Mouse (Mus musculus): ENCODE results near the gene Wdr63. TPM values are rescaled to one million over a fixed set of nuclear protein-coding genes. Genes with fewer than 3 reads are reported as not detected.
A peak's percentile ranks its signal among the peaks of the same experiment; 100 is the strongest.

Wdr63 gene
- polyA plus RNA-seq, 1 experiment, result 1.4 TPM

- H3K4me1 ChIP-seq (ENCODE audit: control insufficient read depth, insufficient read depth, low read length), result peaks cover 8% of the 10 kb centered on the region
- no peak overlapping the region for H3K27ac ChIP-seq (ENCODE audit: insufficient read depth, low read length)
- TF ChIP-seq POLR2A (IDR thresholded peaks at IDR 0.05; ENCODE audit: low read depth, low read length) (no peak), CTCF (IDR thresholded peaks at IDR 0.05; ENCODE audit: borderline replicate concordance, insufficient read depth, low read length) (no peak)
- peak overlapping the region; percentile 31 for H3K4me3 ChIP-seq (ENCODE audit: insufficient read depth, low read length)
These were observed 42.1 kb upstream of the Wdr63 start for GRCm38 (mm10) chr3:146150058-146150400.

DNA sequence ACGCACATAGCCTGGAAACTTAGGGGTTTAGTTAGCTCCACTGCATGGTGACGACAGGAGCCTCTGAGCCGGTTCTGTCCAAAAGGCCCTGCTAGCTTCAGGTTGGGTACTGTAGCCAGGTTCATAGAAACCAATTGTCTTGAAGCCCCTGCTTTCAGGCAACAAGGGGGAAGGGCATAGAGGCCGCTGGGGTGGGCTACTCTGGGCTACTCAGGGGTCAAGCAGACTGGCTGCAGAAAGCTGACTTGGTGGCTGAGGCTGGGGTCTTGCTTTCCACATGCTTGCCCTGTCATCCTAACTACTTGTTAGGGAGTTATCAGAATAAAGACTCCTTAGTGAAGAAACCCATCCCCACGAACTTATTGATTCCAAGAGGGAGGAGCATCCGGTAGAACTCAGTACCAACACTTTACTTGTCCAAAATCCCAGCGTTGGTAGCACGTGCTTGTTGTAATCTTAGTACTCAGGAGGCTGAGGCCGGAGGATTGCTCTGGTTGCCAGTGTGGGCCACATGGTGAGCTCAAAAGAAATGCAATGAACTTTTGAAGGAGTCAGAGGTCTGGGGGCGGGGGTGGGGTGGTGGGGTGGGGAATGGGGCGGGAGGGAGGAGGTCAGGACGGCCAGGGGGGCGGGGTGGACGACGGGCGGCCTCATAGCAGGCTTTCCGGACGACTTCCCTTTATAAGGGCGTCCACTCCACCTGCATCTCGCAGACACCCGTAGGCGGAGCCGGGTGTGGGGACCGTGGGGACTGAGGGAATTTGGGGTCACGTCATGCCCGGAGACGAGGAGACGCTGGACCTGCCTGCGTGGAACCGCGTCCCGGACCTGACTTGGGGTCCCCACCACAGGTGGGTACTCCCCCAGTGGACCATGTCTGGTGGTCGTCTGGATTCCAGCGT, 41.5 kb upstream of the Wdr63 start, which contains the start of gene Mcoln2:
Gene Mcoln2 (plus strand): TSS at position 678 of the 902 bp plus-strand sequence.
- Histone ChIP-seq H3K4me3 (ENCODE audit: insufficient read depth, low read length) (peak within 1 kb of the TSS; percentile 31), H3K4me1 (ENCODE audit: control insufficient read depth, insufficient read depth, low read length) (peaks cover 8% of the 10 kb centered on the region), H3K27ac (ENCODE audit: insufficient read depth, low read length) (no peak within 1 kb of the TSS)
- TF ChIP-seq POLR2A (IDR thresholded peaks at IDR 0.05; ENCODE audit: low read depth, low read length) (no peak), CTCF (IDR thresholded peaks at IDR 0.05; ENCODE audit: borderline replicate concordance, insufficient read depth, low read length) (no peak)

DNA sequence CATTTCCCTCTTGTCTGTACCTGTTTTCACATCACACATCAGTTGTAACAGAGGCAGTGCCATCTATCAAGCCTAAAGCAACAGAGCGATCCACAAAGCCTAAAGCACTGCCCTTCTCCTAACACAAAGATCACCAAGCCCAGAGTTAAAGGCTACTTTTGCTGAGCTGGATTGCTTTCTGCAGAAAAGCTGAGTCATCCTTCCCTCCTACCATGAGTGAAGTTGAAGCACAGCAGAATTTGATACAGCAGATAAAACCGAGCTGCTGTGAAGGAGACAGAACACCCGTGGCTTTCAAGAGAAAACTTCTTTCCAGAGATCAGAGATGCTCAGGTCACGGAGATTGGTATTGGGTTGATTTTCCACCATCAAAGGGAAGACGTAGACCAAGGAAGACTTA, 38.2 kb upstream of the Wdr63 start:
- no peak for TF ChIP-seq CTCF (IDR thresholded peaks at IDR 0.05; ENCODE audit: borderline replicate concordance, insufficient read depth, low read length)
- TF ChIP-seq POLR2A (IDR thresholded peaks at IDR 0.05; ENCODE audit: low read depth, low read length), result no peak
- Histone ChIP-seq H3K27ac (ENCODE audit: insufficient read depth, low read length) (no peak overlapping the region), H3K4me3 (ENCODE audit: insufficient read depth, low read length) (no peak overlapping the region), H3K4me1 (ENCODE audit: control insufficient read depth, insufficient read depth, low read length) (peaks cover 6% of the 10 kb centered on the region)

GRCm38 (mm10) chr3:146145501-146145900, 37.6 kb upstream of the Wdr63 start:
- Histone ChIP-seq H3K27ac (ENCODE audit: insufficient read depth, low read length) (no peak overlapping the region), H3K4me3 (ENCODE audit: insufficient read depth, low read length) (no peak overlapping the region), H3K4me1 (ENCODE audit: control insufficient read depth, insufficient read depth, low read length) (peaks cover 6% of the 10 kb centered on the region)
- TF ChIP-seq POLR2A (IDR thresholded peaks at IDR 0.05; ENCODE audit: low read depth, low read length) (no peak), CTCF (IDR thresholded peaks at IDR 0.05; ENCODE audit: borderline replicate concordance, insufficient read depth, low read length) (no peak)

DNA sequence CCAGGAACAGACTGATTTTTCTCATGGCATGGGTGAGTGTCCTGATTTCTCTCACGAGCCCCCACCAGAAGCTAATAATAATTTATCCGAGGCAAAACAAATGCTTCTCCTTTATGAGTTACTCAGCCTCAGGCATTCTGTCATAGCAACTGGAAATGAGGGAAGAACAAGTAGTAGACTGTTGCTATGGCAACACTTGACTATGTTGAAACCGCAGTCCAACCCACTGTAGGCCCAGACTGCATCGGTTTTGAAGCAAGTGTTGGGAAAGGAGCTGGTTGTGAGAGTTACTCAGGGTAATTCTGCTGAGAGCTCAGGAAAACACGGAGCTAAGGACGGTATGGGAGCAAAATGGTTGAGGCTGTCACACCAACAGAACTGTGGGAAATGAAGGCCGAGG, 34.6 kb upstream of the Wdr63 start:
- TF ChIP-seq CTCF (IDR thresholded peaks at IDR 0.05; ENCODE audit: borderline replicate concordance, insufficient read depth, low read length), result no peak
- TF ChIP-seq POLR2A (IDR thresholded peaks at IDR 0.05; ENCODE audit: low read depth, low read length), result no peak
- H3K27ac ChIP-seq (ENCODE audit: insufficient read depth, low read length), result no peak overlapping the region
- no peak overlapping the region for H3K4me3 ChIP-seq (ENCODE audit: insufficient read depth, low read length)
- H3K4me1 ChIP-seq (ENCODE audit: control insufficient read depth, insufficient read depth, low read length), result peaks cover 6% of the 10 kb centered on the region

DNA sequence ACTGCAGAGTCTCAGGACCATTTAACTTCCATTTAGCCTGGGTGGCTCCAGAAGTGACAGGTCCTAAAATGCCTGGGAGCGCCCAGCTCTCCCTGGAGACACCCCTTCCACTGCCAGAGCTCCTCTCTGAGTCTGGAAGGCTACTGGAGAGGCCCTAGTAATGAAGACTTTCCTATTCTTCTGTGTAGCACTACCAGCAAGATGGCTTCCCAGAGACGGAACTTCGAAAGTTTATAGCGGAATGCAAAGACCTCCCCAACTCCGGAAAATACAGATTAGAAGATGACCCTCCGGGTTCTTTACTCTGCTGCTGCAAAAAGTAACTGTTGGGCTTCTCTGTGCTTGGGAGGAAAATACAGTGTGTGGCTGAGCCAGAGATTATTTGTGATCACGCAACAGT, 32.3 kb upstream of the Wdr63 start:
- Histone ChIP-seq H3K4me1 (ENCODE audit: control insufficient read depth, insufficient read depth, low read length) (no peaks in the 10 kb centered on the region), H3K27ac (ENCODE audit: insufficient read depth, low read length) (no peak overlapping the region), H3K4me3 (ENCODE audit: insufficient read depth, low read length) (no peak overlapping the region)
- TF ChIP-seq POLR2A (IDR thresholded peaks at IDR 0.05; ENCODE audit: low read depth, low read length) (no peak), CTCF (IDR thresholded peaks at IDR 0.05; ENCODE audit: borderline replicate concordance, insufficient read depth, low read length) (no peak)

DNA sequence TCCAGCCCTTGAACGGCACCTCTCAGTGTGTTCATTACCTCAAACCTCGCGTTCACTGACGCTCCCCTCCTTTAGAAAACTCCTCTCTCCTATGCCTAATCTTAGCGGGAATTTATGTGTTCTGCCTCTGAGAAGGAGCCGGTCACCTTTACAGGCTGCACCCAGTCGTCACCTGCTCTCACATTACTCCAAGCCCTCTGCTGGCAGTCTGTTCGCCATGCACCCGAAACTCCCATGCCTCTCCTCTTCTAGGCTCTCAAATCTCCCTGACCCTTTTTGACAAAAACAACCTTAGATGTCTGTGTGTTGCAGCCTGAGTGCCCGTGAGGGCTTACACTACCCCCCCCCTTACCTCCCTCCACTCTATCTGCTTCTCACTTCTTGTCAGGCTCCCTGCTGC, 28.5 kb upstream of the Wdr63 start:
- TF ChIP-seq CTCF (IDR thresholded peaks at IDR 0.05; ENCODE audit: borderline replicate concordance, insufficient read depth, low read length) (peak; percentile 49; the same call in 1 of the 2 replicates), POLR2A (IDR thresholded peaks at IDR 0.05; ENCODE audit: low read depth, low read length) (no peak)
- no peaks in the 10 kb centered on the region for H3K4me1 ChIP-seq (ENCODE audit: control insufficient read depth, insufficient read depth, low read length)
- H3K27ac ChIP-seq (ENCODE audit: insufficient read depth, low read length), result no peak overlapping the region
- H3K4me3 ChIP-seq (ENCODE audit: insufficient read depth, low read length), result no peak overlapping the region

DNA sequence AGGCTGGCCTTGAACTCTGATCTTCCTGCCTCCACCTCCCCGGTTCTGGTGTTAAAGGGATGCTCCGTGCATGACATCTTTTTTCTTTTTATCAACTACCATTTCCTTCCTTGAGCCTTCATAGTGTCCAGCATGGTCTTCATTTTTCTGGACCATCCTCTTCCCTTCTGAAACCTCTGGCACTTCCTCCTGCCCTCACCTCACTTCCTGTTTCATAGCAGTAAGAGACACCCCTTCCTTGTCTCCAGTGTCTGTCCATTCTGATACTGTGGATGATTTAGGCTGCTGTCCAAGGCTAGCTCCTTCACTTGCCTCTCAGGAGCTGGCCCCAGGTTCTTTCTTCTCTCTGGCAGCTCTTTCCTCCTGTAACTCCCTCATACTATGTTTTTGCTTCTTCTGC, 27.5 kb upstream of the Wdr63 start:
- no peaks in the 10 kb centered on the region for H3K4me1 ChIP-seq (ENCODE audit: control insufficient read depth, insufficient read depth, low read length)
- no peak overlapping the region for H3K27ac ChIP-seq (ENCODE audit: insufficient read depth, low read length)
- TF ChIP-seq POLR2A (IDR thresholded peaks at IDR 0.05; ENCODE audit: low read depth, low read length) (no peak), CTCF (IDR thresholded peaks at IDR 0.05; ENCODE audit: borderline replicate concordance, insufficient read depth, low read length) (no peak)
- H3K4me3 ChIP-seq (ENCODE audit: insufficient read depth, low read length), result no peak overlapping the region

DNA sequence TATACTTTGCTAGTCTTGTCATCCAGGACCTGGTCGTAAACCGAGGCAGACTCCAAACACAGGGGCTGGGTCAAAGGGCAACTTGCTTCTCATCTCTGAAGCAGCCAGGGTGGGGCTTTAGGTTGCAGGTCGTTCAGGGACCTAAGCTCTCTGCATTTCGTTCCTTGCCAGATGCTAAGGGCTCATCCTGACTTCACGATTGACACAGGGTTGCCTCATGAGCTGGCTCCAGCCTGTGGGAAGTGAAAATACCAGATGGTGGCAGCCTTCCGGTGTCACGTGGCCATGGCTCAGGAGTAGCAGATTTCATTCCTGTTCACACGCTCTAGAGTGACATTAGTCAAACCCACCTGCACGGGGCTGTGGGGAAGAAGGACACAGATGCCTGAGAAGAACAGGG, 26.9 kb upstream of the Wdr63 start:
- H3K4me1 ChIP-seq (ENCODE audit: control insufficient read depth, insufficient read depth, low read length), result no peaks in the 10 kb centered on the region
- no peak overlapping the region for H3K27ac ChIP-seq (ENCODE audit: insufficient read depth, low read length)
- no peak for TF ChIP-seq CTCF (IDR thresholded peaks at IDR 0.05; ENCODE audit: borderline replicate concordance, insufficient read depth, low read length)
- no peak for TF ChIP-seq POLR2A (IDR thresholded peaks at IDR 0.05; ENCODE audit: low read depth, low read length)
- H3K4me3 ChIP-seq (ENCODE audit: insufficient read depth, low read length), result no peak overlapping the region

DNA sequence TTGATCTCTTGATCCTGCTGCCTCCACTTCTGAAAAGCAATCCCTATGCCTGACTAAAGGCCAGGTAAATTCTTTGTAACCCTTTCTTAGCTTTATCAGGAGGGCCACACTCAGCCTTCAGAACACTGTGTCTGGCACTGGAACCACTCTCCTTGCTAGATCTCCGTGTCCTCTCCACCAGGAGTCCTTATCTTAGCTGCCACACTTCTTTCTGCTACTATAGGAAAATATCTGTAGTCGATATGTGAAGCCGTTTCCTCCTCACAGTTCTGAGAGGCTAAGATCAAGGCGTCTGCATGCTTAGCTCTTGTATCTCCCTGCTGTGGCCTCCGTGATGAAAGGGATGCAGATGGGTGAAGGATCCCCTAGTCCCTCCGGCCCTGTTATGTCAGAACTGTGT, 19.3 kb upstream of the Wdr63 start:
- no peaks in the 10 kb centered on the region for H3K4me1 ChIP-seq (ENCODE audit: control insufficient read depth, insufficient read depth, low read length)
- TF ChIP-seq CTCF (IDR thresholded peaks at IDR 0.05; ENCODE audit: borderline replicate concordance, insufficient read depth, low read length) (no peak), POLR2A (IDR thresholded peaks at IDR 0.05; ENCODE audit: low read depth, low read length) (no peak)
- H3K4me3 ChIP-seq (ENCODE audit: insufficient read depth, low read length), result no peak overlapping the region
- no peak overlapping the region for H3K27ac ChIP-seq (ENCODE audit: insufficient read depth, low read length)
